Mouse (Mus musculus): ENCODE measurements around the gene Tekt2. TPM values are rescaled to one million over a fixed set of nuclear protein-coding genes. Genes with fewer than 3 reads are reported as not detected.

The Tekt2 gene
- polyA plus RNA-seq, 1 experiment, result not detected

GRCm38 (mm10) chr4:126300916-126301583 is 24.4 kb downstream of the Tekt2 start:
- peaks cover 82% of the 10 kb centered on the region for H3K27me3 ChIP-seq (ENCODE audit: control insufficient read depth)
- no peaks in the 10 kb centered on the region for H3K36me3 ChIP-seq (ENCODE audit: control insufficient read depth)
- no peak overlapping the region for H3K4me3 ChIP-seq (replicated peaks)
- no peaks in the 10 kb centered on the region; the same call in 1 of the 2 replicates for H3K4me1 ChIP-seq (ENCODE audit: control insufficient read depth)
- H3K9me3 ChIP-seq (ENCODE audit: control insufficient read depth, low read length), result peaks cover 6% of the 10 kb centered on the region
- TF ChIP-seq GATA1 (IDR thresholded peaks at IDR 0.05; ENCODE audit: low read length) (no peak), TAL1 (IDR thresholded peaks at IDR 0.05; ENCODE audit: low read length) (no peak)

GRCm38 (mm10) chr4:126296617-126297101 is 28.8 kb downstream of the Tekt2 start:
- peaks cover 68% of the 10 kb centered on the region for H3K27me3 ChIP-seq (ENCODE audit: control insufficient read depth)

GRCm38 (mm10) chr4:126295937-126296336 is 29.6 kb downstream of the Tekt2 start:
- Histone ChIP-seq H3K4me1 (ENCODE audit: control insufficient read depth) (no peaks in the 10 kb centered on the region; the same call in 1 of the 2 replicates), H3K27me3 (ENCODE audit: control insufficient read depth) (peaks cover 62% of the 10 kb centered on the region), H3K9me3 (ENCODE audit: control insufficient read depth, low read length) (no peaks in the 10 kb centered on the region), H3K36me3 (ENCODE audit: control insufficient read depth) (no peaks in the 10 kb centered on the region), H3K4me3 (replicated peaks) (no peak overlapping the region)
- TF ChIP-seq GATA1 (IDR thresholded peaks at IDR 0.05; ENCODE audit: low read length), result no peak
- no peak for TF ChIP-seq TAL1 (IDR thresholded peaks at IDR 0.05; ENCODE audit: low read length)

More at GRCm38 (mm10) chr4:126296617-126297101, 28.8 kb downstream of the Tekt2 start:
- Histone ChIP-seq H3K36me3 (ENCODE audit: control insufficient read depth) (no peaks in the 10 kb centered on the region), H3K9me3 (ENCODE audit: control insufficient read depth, low read length) (0 out of 2 replicates have a peak, but pooled peaks cover 2% of the 10 kb centered on the region), H3K4me1 (ENCODE audit: control insufficient read depth) (no peaks in the 10 kb centered on the region; the same call in 1 of the 2 replicates), H3K4me3 (replicated peaks) (no peak overlapping the region)
- TF ChIP-seq GATA1 (IDR thresholded peaks at IDR 0.05; ENCODE audit: low read length), result no peak
- TF ChIP-seq TAL1 (IDR thresholded peaks at IDR 0.05; ENCODE audit: low read length), result no peak

- no peaks in the 10 kb centered on the region for H3K36me3 ChIP-seq (ENCODE audit: control insufficient read depth)
- peaks cover 60% of the 10 kb centered on the region for H3K27me3 ChIP-seq (ENCODE audit: control insufficient read depth)
- TF ChIP-seq TAL1 (IDR thresholded peaks at IDR 0.05; ENCODE audit: low read length) (no peak), GATA1 (IDR thresholded peaks at IDR 0.05; ENCODE audit: low read length) (no peak)
- H3K9me3 ChIP-seq (ENCODE audit: control insufficient read depth, low read length), result no peaks in the 10 kb centered on the region
- H3K4me3 ChIP-seq (replicated peaks), result no peak overlapping the region
- H3K4me1 ChIP-seq (ENCODE audit: control insufficient read depth), result no peaks in the 10 kb centered on the region; the same call in 1 of the 2 replicates
These were observed 30.3 kb downstream of the Tekt2 start for GRCm38 (mm10) chr4:126295152-126295551.

GRCm38 (mm10) chr4:126291196-126291595 is 34.3 kb downstream of the Tekt2 start:
- H3K36me3 ChIP-seq (ENCODE audit: control insufficient read depth), result no peaks in the 10 kb centered on the region
- no peak overlapping the region for H3K4me3 ChIP-seq (replicated peaks)
- peaks cover 3% of the 10 kb centered on the region for H3K4me1 ChIP-seq (ENCODE audit: control insufficient read depth)
- peaks cover 57% of the 10 kb centered on the region for H3K27me3 ChIP-seq (ENCODE audit: control insufficient read depth)
- no peaks in the 10 kb centered on the region; the same call in 1 of the 2 replicates for H3K9me3 ChIP-seq (ENCODE audit: control insufficient read depth, low read length)
- TF ChIP-seq TAL1 (IDR thresholded peaks at IDR 0.05; ENCODE audit: low read length), result no peak
- TF ChIP-seq GATA1 (IDR thresholded peaks at IDR 0.05; ENCODE audit: low read length), result no peak

GRCm38 (mm10) chr4:126290314-126290713 is 35.2 kb downstream of the Tekt2 start:
- Histone ChIP-seq H3K4me1 (ENCODE audit: control insufficient read depth) (peaks cover 3% of the 10 kb centered on the region), H3K36me3 (ENCODE audit: control insufficient read depth) (no peaks in the 10 kb centered on the region), H3K9me3 (ENCODE audit: control insufficient read depth, low read length) (peaks cover 3% of the 10 kb centered on the region; the same call in 1 of the 2 replicates), H3K4me3 (replicated peaks) (no peak overlapping the region), H3K27me3 (ENCODE audit: control insufficient read depth) (peaks cover 55% of the 10 kb centered on the region)
- no peak for TF ChIP-seq TAL1 (IDR thresholded peaks at IDR 0.05; ENCODE audit: low read length)
- no peak for TF ChIP-seq GATA1 (IDR thresholded peaks at IDR 0.05; ENCODE audit: low read length)

- Histone ChIP-seq H3K4me1 (ENCODE audit: control insufficient read depth) (peaks cover 3% of the 10 kb centered on the region), H3K27me3 (ENCODE audit: control insufficient read depth) (peaks cover 65% of the 10 kb centered on the region), H3K36me3 (ENCODE audit: control insufficient read depth) (no peaks in the 10 kb centered on the region), H3K4me3 (replicated peaks) (no peak overlapping the region), H3K9me3 (ENCODE audit: control insufficient read depth, low read length) (peaks cover 3% of the 10 kb centered on the region; the same call in 1 of the 2 replicates)
- no peak for TF ChIP-seq TAL1 (IDR thresholded peaks at IDR 0.05; ENCODE audit: low read length)
These were observed 37.3 kb downstream of the Tekt2 start for GRCm38 (mm10) chr4:126288085-126288666.

- H3K27me3 ChIP-seq (ENCODE audit: control insufficient read depth), result peaks cover 65% of the 10 kb centered on the region
- H3K9me3 ChIP-seq (ENCODE audit: control insufficient read depth, low read length), result peaks cover 3% of the 10 kb centered on the region; the same call in 1 of the 2 replicates
- H3K36me3 ChIP-seq (ENCODE audit: control insufficient read depth), result no peaks in the 10 kb centered on the region
- TF ChIP-seq TAL1 (IDR thresholded peaks at IDR 0.05; ENCODE audit: low read length) (no peak), GATA1 (IDR thresholded peaks at IDR 0.05; ENCODE audit: low read length) (no peak)
- peaks cover 3% of the 10 kb centered on the region for H3K4me1 ChIP-seq (ENCODE audit: control insufficient read depth)
- no peak overlapping the region for H3K4me3 ChIP-seq (replicated peaks)
These were observed 38.0 kb downstream of the Tekt2 start for GRCm38 (mm10) chr4:126287302-126287995.

GRCm38 (mm10) chr4:126286492-126286891 is 39.0 kb downstream of the Tekt2 start, which contains the start of gene Col8a2:
Col8a2 (plus strand) TSS chr4:126286793.
- H3K36me3 ChIP-seq (ENCODE audit: control insufficient read depth), result no peaks in the 10 kb centered on the region
- H3K4me1 ChIP-seq (ENCODE audit: control insufficient read depth), result peaks cover 3% of the 10 kb centered on the region
- peaks cover 65% of the 10 kb centered on the region for H3K27me3 ChIP-seq (ENCODE audit: control insufficient read depth)
- TF ChIP-seq GATA1 (IDR thresholded peaks at IDR 0.05; ENCODE audit: low read length) (no peak), TAL1 (IDR thresholded peaks at IDR 0.05; ENCODE audit: low read length) (no peak)
- peaks cover 3% of the 10 kb centered on the region; the same call in 1 of the 2 replicates for H3K9me3 ChIP-seq (ENCODE audit: control insufficient read depth, low read length)
- no peak within 1 kb of the TSS for H3K4me3 ChIP-seq (replicated peaks)

Data from erythroblast, embryonic 14.5 days (primary cell).